Mouse (Mus musculus) brown adipose tissue, adult 24 weeks (tissue): Measurements from ENCODE around the gene Sephs1. TPM values are rescaled to one million over a fixed set of nuclear protein-coding genes. Genes with fewer than 3 reads are reported as not detected.
"Not testable (repeated sequence)": the region's sequence is repeated elsewhere in the genome, so short reads cannot be mapped to it uniquely, and the experiment has no call there.

Experiments
- H3K27ac ChIP-seq: fragments of 200-500 bp; replicated peaks from 2 replicates; pipeline ENCODE4 v1.5.1; 2012; ENCODE audit warnings: low read depth, mild to moderate bottlenecking, low read length
- H3K4me1 ChIP-seq: fragments of 200-500 bp; 2 replicates; pipeline ENCODE4 v1.6.1; 2012; ENCODE audit warnings: low read length, mixed read lengths; ENCODE audit not compliant: control insufficient read depth, insufficient read depth, insufficient read length
- H3K4me3 ChIP-seq: fragments of 200-500 bp; 2 replicates; pipeline ENCODE4 v1.5.1; 2012; ENCODE audit warnings: low read depth, mild to moderate bottlenecking, low read length, moderate library complexity; ENCODE audit not compliant: insufficient read depth
- polyA plus RNA-seq: library from polyadenylated mRNA; stranded (reverse); fragments of >200 nt; gene quantifications from 2 replicates; pipeline ENCODE4 v1.2.4, GENCODE M21; 2012; ENCODE audit not compliant: missing spikeins, insufficient read depth, insufficient read length

The Sephs1 gene
- polyA plus RNA-seq, 1 experiment, result 11.8 TPM

DNA sequence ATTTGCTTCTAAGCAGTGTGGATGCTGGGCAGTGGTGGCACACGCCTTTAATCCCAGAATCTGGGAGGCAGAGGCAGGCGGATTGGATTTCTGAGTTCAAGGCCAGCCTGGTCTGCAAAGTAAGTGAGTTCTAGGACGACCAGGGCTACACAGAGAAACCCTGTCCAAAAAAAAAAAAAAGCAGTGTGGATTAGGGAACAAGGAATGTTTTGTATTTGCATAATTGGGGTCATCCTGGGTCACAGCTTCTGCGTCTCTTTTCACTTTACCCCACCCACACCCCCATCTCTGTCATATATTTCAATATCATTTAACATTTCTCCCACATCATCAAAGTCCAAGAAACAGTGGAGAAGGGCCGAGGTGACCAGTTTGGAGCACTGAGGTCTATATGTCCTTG is 39.7 kb downstream of the Sephs1 start:
- H3K4me3 ChIP-seq, result no peak overlapping the region
- peaks cover 3% of the 10 kb centered on the region; the same call in 1 of the 2 replicates for H3K4me1 ChIP-seq
- H3K27ac ChIP-seq, result no peak overlapping the region

- Histone ChIP-seq H3K27ac (no peak overlapping the region), H3K4me3 (no peak overlapping the region), H3K4me1 (peaks cover 3% of the 10 kb centered on the region; the same call in 1 of the 2 replicates)
These were observed 41.3 kb downstream of the Sephs1 start for GRCm38 (mm10) chr2:4922476-4923164.

DNA sequence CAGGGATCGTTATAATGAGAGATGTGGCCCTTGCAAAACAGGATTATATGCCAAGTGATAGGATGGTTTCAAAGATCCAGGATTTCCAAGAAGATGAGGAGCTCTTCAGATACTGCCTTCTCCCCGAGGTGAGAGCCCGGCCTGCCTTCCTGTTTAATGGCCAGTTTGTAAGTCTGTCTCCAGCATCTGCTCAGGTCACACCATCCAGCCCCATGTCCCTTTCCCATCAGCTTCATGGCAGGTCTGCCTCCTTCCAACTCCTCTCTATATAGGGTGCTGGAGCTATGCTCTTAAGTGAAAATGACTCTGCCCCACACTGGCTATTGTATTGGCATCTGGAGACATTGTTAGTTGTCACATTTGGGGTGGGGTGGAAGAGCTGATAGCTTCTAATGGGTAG is 46.0 kb downstream of the Sephs1 start:
- H3K4me3 ChIP-seq, result no peak overlapping the region
- H3K27ac ChIP-seq, result no peak overlapping the region
- no peaks in the 10 kb centered on the region for H3K4me1 ChIP-seq

- Histone ChIP-seq H3K4me1 (no peaks in the 10 kb centered on the region), H3K4me3 (no peak overlapping the region), H3K27ac (no peak overlapping the region)
These were observed 47.9 kb downstream of the Sephs1 start for GRCm38 (mm10) chr2:4929230-4929629.

DNA sequence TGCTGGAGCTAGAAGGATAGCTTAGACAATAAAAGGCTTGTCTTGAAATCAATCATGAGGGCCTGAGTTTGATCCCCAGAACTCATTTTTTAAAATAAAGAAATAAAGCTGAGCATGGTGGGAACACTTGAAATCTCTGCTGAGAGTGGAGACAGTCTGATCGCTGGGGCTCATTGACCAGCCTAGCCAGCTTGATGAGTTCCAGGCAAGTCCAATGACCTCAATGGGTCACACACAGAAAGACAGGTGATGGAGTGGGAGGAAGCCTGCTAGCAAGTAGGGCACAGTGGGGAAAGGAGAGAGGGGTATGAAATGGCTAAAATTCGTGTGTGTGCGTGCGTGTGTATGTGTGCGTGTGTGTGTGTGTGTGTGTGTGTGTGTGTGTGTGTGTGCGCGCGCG is 53.2 kb downstream of the Sephs1 start:
- Histone ChIP-seq H3K4me3 (no peak overlapping the region), H3K4me1 (no peaks in the 10 kb centered on the region), H3K27ac (no peak overlapping the region)

- no peak overlapping the region for H3K27ac ChIP-seq
- H3K4me1 ChIP-seq, result no peaks in the 10 kb centered on the region
These were observed 56.6 kb downstream of the Sephs1 start for GRCm38 (mm10) chr2:4937931-4938330.

DNA sequence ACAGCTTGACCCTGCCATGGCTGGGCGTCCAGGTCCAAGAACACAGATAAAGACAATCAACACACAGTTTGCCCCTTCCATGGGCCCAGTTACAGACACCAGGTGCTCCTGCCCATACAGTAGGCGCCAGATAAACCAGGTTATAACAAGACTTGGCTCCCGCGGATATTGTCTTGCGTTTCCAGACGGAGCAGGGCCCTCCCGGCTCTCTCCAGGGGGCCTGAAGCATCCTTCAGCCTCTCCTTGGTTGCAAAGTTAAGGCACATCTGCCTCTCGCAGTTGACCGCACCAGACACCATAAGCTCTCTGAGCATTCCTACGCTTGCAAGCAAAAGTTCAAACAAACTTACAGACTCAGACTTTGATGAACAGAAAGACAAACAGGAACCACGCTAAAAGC is 59.5 kb downstream of the Sephs1 start:
- H3K27ac ChIP-seq, result no peak overlapping the region
- H3K4me1 ChIP-seq, result no peaks in the 10 kb centered on the region
- no peak overlapping the region for H3K4me3 ChIP-seq

More at GRCm38 (mm10) chr2:4937931-4938330, 56.6 kb downstream of the Sephs1 start:
- no peak overlapping the region for H3K4me3 ChIP-seq

- not testable (repeated sequence) for H3K27ac ChIP-seq, H3K4me3 ChIP-seq, H3K4me1 ChIP-seq
These were observed 68.3 kb downstream of the Sephs1 start for GRCm38 (mm10) chr2:4949691-4950090.

GRCm38 (mm10) chr2:4950986-4951385 is 69.6 kb downstream of the Sephs1 start:
- Histone ChIP-seq H3K4me3 (no peak overlapping the region), H3K27ac (no peak overlapping the region), H3K4me1 (no peaks in the 10 kb centered on the region)

GRCm38 (mm10) chr2:4954216-4954760 is 72.9 kb downstream of the Sephs1 start:
- no peaks in the 10 kb centered on the region for H3K4me1 ChIP-seq
- H3K27ac ChIP-seq, result no peak overlapping the region
- no peak overlapping the region for H3K4me3 ChIP-seq

- Histone ChIP-seq H3K4me1 (no peaks in the 10 kb centered on the region), H3K4me3 (no peak overlapping the region), H3K27ac (no peak overlapping the region)
These were observed 76.7 kb downstream of the Sephs1 start for GRCm38 (mm10) chr2:4958039-4958438.

Other genes starting within 250 kb of the Sephs1 start
- 13.6 and 17.8 TPM in 2 replicates for gene Prpf18, start 229.5 kb upstream of the Sephs1 start, polyA plus RNA-seq
- 4.5 and 6.7 TPM in 2 replicates for gene Bend7, start 163.7 kb upstream of the Sephs1 start, polyA plus RNA-seq
- gene Phyh, start 37.5 kb downstream of the Sephs1 start, polyA plus RNA-seq, result 975 and 1,033 TPM in 2 replicates
- not detected in 2 replicates for gene Ucma, start 94.6 kb downstream of the Sephs1 start, polyA plus RNA-seq
- gene Mcm10, start 131.2 kb downstream of the Sephs1 start, polyA plus RNA-seq, result not detected in 2 replicates
- 87.1 and 96.4 TPM in 2 replicates for gene Optn, start 182.5 kb downstream of the Sephs1 start, polyA plus RNA-seq